Mouse (Mus musculus) bone marrow macrophage, adult 2 months (primary cell): ENCODE results near the gene Cnpy3.
"Not testable (repeated sequence)": the region's sequence is repeated elsewhere in the genome, so short reads cannot be mapped to it uniquely, and the experiment has no call there.

Experiments
- CTCF ChIP-seq: IDR thresholded peaks from 2 replicates; pipeline ENCODE4 v1.5.1; 2012; ENCODE audit warnings: low read depth, mild to moderate bottlenecking, low read length, moderate library complexity
- POLR2A ChIP-seq: IDR thresholded peaks from 2 replicates; pipeline ENCODE4 v1.6.1; 2012; ENCODE audit warnings: mild to moderate bottlenecking, low read depth, low read length, borderline replicate concordance

DNA sequence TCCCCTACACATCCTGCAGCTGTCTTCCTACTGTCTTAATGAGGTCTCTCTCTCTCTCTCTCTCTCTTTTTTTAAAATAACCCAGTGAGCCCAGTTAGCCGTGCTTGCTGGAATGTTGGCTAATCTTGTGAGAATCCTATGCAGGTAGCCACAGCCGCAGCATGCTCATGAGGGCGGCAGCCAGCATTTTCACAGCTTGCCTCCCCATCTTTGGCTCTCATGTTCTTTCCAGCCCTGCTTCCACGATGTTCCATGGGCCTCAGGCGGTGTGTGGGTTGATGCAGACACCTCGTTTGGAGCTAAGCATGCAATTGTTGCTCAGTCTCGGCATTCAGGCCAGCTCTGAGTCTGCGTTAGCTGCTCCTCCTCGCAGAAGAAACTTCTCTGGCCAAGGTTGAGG lies 12.9 kb upstream of the Cnpy3 start:
- not testable (repeated sequence) for TF ChIP-seq POLR2A, CTCF
